Mouse (Mus musculus) hindbrain, embryonic 10.5 days (tissue): ENCODE measurements around the gene Llgl2. TPM values are rescaled to one million over a fixed set of nuclear protein-coding genes. Genes with fewer than 3 reads are reported as not detected.
A peak's percentile ranks its signal among the peaks of the same experiment; 100 is the strongest.

Source experiments
- DNase-seq: peaks from one replicate; pipeline ENCODE4 v3.0.0-alpha.2; 2017; ENCODE audit warnings: low spot score
- H3K27ac ChIP-seq: fragments of 300-500 bp; sonication (generic); 2 replicates; pipeline ENCODE4 v1.5.1; 2016; ENCODE audit warnings: mild to moderate bottlenecking, moderate library complexity
- H3K27me3 ChIP-seq: fragments of 300-500 bp; sonication (generic); 2 replicates; pipeline ENCODE4 v1.6.1; 2016; ENCODE audit warnings: mild to moderate bottlenecking; ENCODE audit not compliant: poor library complexity, insufficient read depth, severe bottlenecking
- H3K36me3 ChIP-seq: fragments of 300-500 bp; sonication (generic); 2 replicates; pipeline ENCODE4 v1.6.1; 2016; ENCODE audit warnings: mild to moderate bottlenecking, moderate library complexity
- H3K4me1 ChIP-seq: fragments of 300-500 bp; sonication (generic); replicated peaks from 2 replicates; pipeline ENCODE4 v1.6.1; 2016; ENCODE audit warnings: mild to moderate bottlenecking
- H3K4me3 ChIP-seq: fragments of 300-500 bp; sonication (generic); 2 replicates; pipeline ENCODE4 v1.5.1; 2016; ENCODE audit warnings: mild to moderate bottlenecking, moderate library complexity
- H3K9me3 ChIP-seq: fragments of 300-500 bp; sonication (generic); 2 replicates; pipeline ENCODE4 v1.6.1; 2016; ENCODE audit warnings: mild to moderate bottlenecking, moderate library complexity
- WGBS: fragments of 180-500 bp; shearing (Covaris S2); methylation state at CpG from one replicate; pipeline ENCODE4 v1.1.7; 2016; 5-methylcytosine and 5-hydroxymethylcytosine counted together
- polyA plus RNA-seq: library from polyadenylated mRNA; unstranded; fragments of >200 nt; fragmentation: Nextera tagmentation; extraction: Ambion mirVana; gene quantifications from 2 replicates; pipeline ENCODE4 v1.2.1, GENCODE M21; 2016

The Llgl2 gene
- polyA plus RNA-seq, 1 experiment from 2014 or later = 10.4 TPM

DNA sequence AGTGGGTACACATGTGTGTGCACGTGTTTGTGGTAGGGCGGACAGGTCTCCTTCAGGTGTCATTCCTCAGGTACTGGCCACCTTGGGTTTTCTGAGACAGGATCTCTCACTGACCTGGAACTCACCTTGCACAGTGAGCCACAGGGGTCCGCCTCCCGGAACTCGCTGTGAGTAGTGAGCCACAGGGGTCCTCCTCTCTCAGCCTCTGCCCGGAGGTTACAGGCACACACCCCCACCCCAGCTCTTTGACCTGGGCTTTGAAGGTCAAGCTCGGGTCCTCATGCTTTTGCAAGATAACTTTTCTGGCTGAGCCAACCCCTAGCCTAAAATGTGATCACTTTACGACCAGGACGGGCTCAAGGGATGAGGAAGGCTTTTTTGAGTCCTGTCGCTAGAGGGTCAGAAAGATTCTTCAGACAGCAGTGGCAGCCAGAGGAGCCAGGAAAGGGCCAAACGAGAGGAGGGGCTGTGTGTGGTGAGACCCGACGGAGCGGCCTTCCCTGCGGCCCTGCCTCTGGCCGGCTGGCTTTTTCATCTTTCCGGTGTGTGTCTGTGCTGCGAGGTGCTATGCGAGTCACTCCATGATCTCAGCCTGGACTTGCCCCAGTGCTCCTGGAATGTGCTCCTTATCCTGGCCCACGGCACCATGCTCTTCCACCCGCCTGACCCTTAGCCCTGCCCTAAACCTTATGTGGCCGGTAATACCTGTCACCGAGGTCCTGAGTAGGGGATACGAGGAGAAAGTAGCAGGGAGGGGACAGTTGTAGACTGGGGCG is 6.9 kb downstream of the Llgl2 start:
- Histone ChIP-seq H3K27ac (peak overlapping the region; percentile 85), H3K4me1 (peaks cover 79% of the 10 kb centered on the region), H3K4me3 (peak overlapping the region; percentile 10), H3K9me3 (no peaks in the 10 kb centered on the region), H3K27me3 (peaks cover 92% of the 10 kb centered on the region), H3K36me3 (no peaks in the 10 kb centered on the region)
- WGBS = 17% methylated on average over 25 of the region's 25 CpGs
- DNase-seq = no peak

DNA sequence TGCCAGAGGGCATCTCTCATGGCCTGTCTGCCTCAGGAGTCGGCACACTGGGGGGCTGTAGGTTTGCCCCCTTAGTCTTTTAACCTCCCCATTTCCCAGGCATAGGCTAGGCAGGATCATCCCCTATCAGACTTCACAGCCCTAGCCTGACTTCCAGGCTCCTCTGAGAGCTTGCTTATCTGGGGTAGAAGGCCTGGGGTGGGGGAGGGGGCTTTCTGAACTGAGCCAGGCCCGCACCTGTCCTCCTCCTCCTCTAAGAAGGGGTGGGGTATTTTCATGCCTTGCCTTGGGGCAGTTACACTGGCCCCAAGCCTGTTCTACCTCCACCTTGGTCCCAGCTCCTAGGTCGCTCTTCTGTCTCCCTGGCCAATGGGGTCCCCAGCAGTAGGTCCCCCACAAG is 7.7 kb downstream of the Llgl2 start:
- 38% methylated on average over 3 of the region's 3 CpGs for WGBS
- peaks cover 87% of the 10 kb centered on the region for H3K4me1 ChIP-seq
- no peaks in the 10 kb centered on the region for H3K9me3 ChIP-seq
- H3K27me3 ChIP-seq = peaks cover 92% of the 10 kb centered on the region
- peak overlapping the region; percentile 10; the same call in 1 of the 2 replicates for H3K4me3 ChIP-seq
- H3K36me3 ChIP-seq = no peaks in the 10 kb centered on the region
- DNase-seq = no peak
- peak overlapping the region; percentile 85 for H3K27ac ChIP-seq

DNA sequence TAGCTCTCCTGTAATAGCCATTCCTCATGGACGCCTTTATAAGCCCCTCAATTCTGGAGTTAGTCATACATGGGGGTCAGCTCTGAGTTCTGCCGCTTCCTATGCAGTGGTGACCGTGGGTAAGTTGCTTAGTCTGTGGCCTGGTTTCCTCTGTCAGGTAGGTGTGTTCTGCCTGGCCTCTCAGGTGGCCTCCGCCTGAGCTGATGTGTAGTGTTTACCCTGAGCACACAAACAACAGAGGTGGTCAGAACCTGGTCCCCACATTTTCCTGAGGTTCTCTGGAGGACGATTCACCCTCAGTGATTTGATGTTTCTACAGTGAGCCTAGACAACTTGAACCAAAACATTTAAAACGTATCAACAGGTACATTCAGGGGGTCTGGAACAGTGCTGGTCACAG is 8.2 kb downstream of the Llgl2 start:
- H3K9me3 ChIP-seq = no peaks in the 10 kb centered on the region
- peak overlapping the region; percentile 16 for H3K4me3 ChIP-seq
- WGBS = 61% methylated on average over 6 of the region's 6 CpGs
- DNase-seq = no peak
- H3K27me3 ChIP-seq = peaks cover 87% of the 10 kb centered on the region
- H3K4me1 ChIP-seq = peaks cover 89% of the 10 kb centered on the region
- H3K36me3 ChIP-seq = no peaks in the 10 kb centered on the region
- peak overlapping the region; percentile 85 for H3K27ac ChIP-seq

DNA sequence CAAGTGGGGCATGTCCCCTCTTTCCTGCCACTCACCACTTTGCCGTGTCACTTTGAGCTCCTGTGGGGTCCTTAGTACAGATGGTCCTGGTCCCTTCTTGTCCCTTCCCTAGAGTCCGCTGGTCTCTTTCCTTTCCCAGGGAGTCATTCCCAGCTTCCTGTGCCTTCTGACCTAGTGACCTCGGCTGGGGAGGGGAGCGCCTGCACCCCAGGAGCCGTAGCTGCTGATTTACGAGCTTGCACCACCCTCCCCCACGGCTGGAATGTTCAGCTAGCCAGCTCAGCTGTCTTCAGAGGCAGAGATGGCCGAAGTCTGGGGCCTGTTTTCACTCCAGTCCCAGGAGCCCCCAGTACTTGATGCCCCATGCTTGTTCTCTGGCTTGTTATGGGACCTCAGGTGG is 8.7 kb downstream of the Llgl2 start:
- Histone ChIP-seq H3K4me3 (peak overlapping the region; percentile 16), H3K9me3 (no peaks in the 10 kb centered on the region), H3K36me3 (no peaks in the 10 kb centered on the region), H3K4me1 (peaks cover 88% of the 10 kb centered on the region), H3K27me3 (peaks cover 83% of the 10 kb centered on the region), H3K27ac (peak overlapping the region; percentile 85)
- 4% methylated on average over 8 of the region's 8 CpGs for WGBS
- DNase-seq = peak; percentile 54

DNA sequence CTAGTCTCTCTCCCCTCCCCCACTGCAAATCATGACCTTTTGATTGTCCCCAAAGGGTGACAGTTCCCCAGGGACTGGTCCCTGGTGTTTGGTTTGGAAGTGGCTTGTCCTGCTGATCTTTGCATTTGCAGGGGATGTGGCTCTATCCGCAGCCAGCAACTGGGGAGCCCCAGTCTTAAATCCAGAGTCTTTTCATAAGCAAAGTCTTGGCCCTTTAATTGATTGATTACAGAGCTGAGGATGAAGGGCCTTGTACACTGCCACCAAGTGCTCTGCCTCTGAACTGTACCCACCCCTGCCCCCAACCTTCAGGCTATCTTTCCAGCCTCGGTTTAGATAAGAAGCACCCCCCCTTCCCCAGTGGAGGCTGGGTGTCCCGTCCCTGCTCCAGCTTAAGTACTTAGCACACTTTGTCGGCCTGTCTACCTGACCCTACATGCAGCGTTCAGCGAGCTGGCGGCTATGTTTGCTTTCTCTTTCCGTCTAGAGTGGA is 9.2 kb downstream of the Llgl2 start:
- H3K9me3 ChIP-seq = no peaks in the 10 kb centered on the region
- peak overlapping the region; percentile 20 for H3K4me3 ChIP-seq
- no peak for DNase-seq
- peaks cover 88% of the 10 kb centered on the region for H3K4me1 ChIP-seq
- peak overlapping the region; percentile 85 for H3K27ac ChIP-seq
- 21% methylated on average over 8 of the region's 8 CpGs for WGBS
- peaks cover 80% of the 10 kb centered on the region for H3K27me3 ChIP-seq
- H3K36me3 ChIP-seq = no peaks in the 10 kb centered on the region

DNA sequence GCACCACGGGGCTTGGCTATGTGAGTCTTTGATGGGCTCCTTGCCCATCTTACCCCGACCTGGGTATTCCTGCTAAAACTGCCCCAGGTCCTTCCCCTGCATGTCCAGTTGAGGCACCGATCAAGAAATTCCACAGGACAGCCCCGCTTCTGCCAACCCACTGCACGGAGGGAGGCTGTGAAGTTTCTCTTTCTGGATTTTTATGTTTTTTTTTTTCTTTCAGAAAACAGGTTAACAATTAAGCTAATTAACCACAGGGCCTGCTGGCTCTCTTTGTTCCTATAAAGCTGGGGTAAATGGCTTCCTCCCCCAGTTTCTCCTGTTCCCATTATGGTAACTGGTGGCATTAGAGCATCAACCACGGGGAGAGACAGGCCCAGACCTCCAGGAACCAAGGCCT is 10.2 kb downstream of the Llgl2 start:
- Histone ChIP-seq H3K4me1 (peaks cover 85% of the 10 kb centered on the region), H3K27me3 (peaks cover 73% of the 10 kb centered on the region), H3K27ac (peak overlapping the region; percentile 85)

DNA sequence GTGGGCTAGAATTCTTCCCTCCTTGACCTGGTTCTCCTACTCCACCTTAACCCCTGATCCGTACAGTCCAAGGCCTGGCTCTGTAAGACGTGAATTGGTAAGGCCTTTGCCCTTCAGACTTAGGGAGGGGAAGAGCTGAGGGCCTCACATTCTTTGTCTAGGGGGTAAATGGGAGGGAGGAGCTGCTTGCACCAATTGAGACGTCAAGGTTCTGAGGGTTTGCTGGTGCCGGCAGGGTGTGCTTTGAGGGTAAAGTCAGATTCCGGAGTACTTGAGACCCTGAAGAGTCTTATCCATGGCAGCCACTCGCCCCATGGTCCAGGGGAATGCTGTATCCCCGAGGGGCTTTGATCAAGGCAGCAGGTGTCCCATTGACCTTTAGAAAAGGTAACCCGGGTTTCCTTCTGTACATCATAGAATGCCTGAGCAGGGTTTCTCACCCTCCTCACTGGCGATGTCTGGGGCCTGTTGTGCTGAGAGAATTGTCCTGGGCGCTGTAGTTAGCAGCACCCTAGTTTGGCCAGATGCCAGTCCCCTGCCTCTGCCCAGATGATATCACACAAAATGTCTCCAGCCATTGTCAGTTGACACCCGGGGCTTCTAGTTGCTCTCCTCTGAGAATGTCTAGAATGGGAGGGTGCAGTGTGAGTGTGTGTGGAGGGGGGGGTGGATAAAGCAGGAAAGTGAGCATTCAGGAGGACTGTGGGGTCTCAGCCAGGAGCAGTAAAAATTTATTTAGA is 13.0 kb downstream of the Llgl2 start:
- WGBS = 41% methylated on average over 11 of the region's 11 CpGs
- no peak for DNase-seq
- Histone ChIP-seq H3K9me3 (no peaks in the 10 kb centered on the region), H3K27me3 (peaks cover 51% of the 10 kb centered on the region), H3K27ac (0 out of 2 replicates have a peak overlapping the region, but pooled peaks have one; percentile 12), H3K36me3 (no peaks in the 10 kb centered on the region), H3K4me1 (peaks cover 73% of the 10 kb centered on the region), H3K4me3 (no peak overlapping the region)

More for the DNA sequence above, 10.2 kb downstream of the Llgl2 start:
- DNase-seq = no peak
- no peak overlapping the region for H3K4me3 ChIP-seq
- H3K36me3 ChIP-seq = no peaks in the 10 kb centered on the region
- 65% methylated on average over 6 of the region's 6 CpGs for WGBS
- no peaks in the 10 kb centered on the region for H3K9me3 ChIP-seq

DNA sequence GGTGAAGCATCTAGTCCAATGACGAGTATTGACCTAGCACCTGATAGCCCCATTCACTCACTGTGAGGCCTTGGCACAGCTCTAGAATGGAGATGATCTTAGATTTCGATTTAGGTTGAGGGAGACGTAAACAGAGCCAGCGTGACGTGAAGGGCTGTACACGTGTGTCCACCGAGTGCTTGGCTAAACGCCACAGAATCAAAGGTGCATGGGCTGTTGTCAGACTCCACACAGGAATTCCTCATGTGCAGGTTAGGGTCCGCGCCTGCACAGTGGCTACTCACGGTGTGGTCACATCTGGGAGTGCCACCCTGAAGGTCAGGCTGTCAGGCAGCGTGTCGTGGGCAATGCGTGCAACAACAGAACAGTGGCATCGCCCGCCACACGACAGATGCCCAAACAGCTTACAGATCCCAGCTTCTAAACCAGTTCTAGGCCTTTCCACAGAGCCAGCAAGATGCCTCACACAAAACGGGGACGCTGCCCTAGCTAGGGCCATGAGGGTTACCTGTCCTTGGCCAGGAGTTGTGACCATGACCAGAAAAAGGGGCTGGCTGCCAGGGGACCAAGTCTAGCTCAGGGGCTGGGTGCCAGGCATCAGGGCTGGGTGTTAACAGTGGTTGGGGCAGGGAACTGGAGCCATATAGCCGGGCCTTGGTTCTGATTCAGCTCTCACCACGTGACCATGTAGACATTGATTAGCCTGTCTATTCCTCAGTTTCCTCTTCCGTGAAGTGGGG is 13.9 kb downstream of the Llgl2 start:
- no peak for DNase-seq

DNA sequence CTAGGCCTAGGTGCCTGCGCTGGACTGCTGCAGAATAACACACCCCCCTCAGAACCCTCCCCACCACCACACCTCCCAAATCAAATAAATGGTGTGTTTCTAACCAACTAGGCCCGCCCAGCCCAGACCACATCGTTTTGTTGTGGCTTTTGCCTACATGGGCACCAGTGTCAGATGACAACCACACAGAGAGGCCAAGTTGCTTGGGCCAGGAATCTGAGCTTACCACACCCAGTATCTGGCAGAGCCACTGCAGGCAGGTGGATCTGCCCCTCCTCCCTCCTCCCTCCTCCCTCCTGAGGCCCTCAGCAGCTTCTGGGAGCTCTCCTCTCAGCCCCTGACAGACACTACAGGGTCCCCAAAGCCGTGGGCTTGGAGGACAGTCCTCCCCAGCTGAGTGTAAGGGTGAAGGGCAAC is 15.1 kb downstream of the Llgl2 start:
- H3K4me1 ChIP-seq = peaks cover 72% of the 10 kb centered on the region
- H3K27ac ChIP-seq = peak overlapping the region; percentile 50; the same call in 1 of the 2 replicates
- peaks cover 36% of the 10 kb centered on the region for H3K27me3 ChIP-seq
- DNase-seq = no peak
- H3K9me3 ChIP-seq = no peaks in the 10 kb centered on the region
- WGBS = 46% methylated on average over 4 of the region's 4 CpGs
- H3K36me3 ChIP-seq = no peaks in the 10 kb centered on the region
- H3K4me3 ChIP-seq = no peak overlapping the region

More for the DNA sequence above, 13.9 kb downstream of the Llgl2 start:
- Histone ChIP-seq H3K36me3 (no peaks in the 10 kb centered on the region), H3K9me3 (no peaks in the 10 kb centered on the region), H3K4me3 (no peak overlapping the region), H3K27ac (peak overlapping the region; percentile 12; the same call in 1 of the 2 replicates), H3K4me1 (peaks cover 73% of the 10 kb centered on the region), H3K27me3 (peaks cover 41% of the 10 kb centered on the region)
- WGBS = 95% methylated on average over 22 of the region's 22 CpGs

DNA sequence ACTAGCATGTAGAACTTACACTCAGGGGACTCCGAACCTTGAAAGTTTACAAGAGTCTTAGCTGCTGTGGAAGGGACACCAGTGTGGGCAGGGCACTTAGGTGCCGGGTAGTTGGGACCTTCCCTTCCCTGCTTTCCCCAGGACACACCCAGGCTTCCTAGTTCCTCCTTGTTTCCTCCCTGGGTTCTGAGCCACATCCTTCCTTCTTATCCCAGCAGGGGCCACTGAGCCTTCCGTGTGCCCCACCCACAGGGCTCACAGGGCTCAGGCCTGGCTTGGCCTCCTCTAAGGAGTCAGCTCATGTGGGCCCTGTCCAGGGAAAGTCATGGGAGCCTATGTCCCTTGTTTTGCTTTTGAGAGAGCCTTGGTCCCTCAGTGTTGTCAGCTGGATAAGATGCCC is 15.9 kb downstream of the Llgl2 start:
- Histone ChIP-seq H3K9me3 (no peaks in the 10 kb centered on the region), H3K4me3 (no peak overlapping the region), H3K27ac (peak overlapping the region; percentile 68), H3K4me1 (peaks cover 73% of the 10 kb centered on the region), H3K36me3 (no peaks in the 10 kb centered on the region), H3K27me3 (peaks cover 28% of the 10 kb centered on the region)
- WGBS = 68% methylated on average over 3 of the region's 3 CpGs
- no peak for DNase-seq

DNA sequence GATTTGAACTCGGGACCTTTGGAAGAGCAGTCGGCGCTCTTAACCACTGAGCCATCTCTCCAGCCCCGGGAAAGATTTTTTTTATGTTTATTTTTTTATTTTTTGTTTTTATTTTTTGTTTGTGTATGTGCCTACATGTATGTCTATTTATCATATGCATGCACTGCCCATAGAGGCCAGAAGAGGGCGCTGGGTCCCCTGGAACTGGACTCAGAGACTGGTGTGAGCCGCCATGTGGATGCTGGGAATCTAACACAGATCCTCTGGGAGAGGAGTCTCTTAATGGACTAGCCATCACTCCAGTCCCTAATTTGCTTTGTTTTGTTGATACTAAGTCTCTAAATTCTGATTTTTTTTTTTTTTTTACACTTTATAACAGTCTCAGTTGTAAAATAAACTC is 17.2 kb downstream of the Llgl2 start:
- Histone ChIP-seq H3K4me3 (no peak overlapping the region), H3K9me3 (peaks cover 5% of the 10 kb centered on the region; the same call in 1 of the 2 replicates), H3K27me3 (peaks cover 16% of the 10 kb centered on the region), H3K36me3 (peaks cover 11% of the 10 kb centered on the region), H3K4me1 (peaks cover 62% of the 10 kb centered on the region), H3K27ac (no peak overlapping the region)
- no peak for DNase-seq
- 85% methylated on average over 6 of the region's 6 CpGs for WGBS

DNA sequence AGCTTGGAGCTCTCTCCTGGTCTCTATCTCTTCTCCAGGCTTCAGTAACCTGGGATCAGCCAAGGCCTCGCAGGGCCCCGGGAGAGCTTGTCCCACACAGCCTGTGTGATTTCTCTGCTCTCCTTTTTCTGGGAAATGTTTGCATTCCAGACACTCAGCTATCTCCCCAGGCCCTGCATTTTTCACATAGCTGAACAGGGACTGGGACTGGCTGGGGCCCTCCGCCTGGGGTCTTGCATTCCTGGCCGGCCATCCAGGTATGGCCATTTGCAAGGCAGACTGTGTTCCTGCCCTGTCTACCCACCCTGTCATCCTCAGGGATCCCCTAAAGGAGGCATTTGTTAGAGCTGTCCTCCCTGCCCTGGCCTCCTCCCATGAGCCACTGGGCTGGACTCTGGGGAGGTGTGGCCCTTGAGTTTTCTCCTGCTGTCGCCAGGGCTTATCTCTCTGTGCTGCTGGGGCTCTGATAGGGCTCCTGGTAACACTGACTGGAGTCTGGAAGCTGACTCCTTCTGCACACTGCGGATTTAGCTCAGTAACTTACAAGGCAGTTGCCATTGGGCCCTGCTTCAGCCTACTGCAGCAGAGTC is 18.2 kb downstream of the Llgl2 start:
- Histone ChIP-seq H3K4me1 (peaks cover 52% of the 10 kb centered on the region), H3K4me3 (peak overlapping the region; percentile 1; the same call in 1 of the 2 replicates), H3K36me3 (peaks cover 21% of the 10 kb centered on the region), H3K27ac (peak overlapping the region; percentile 79), H3K27me3 (peaks cover 11% of the 10 kb centered on the region), H3K9me3 (peaks cover 5% of the 10 kb centered on the region; the same call in 1 of the 2 replicates)
- WGBS = 20% methylated on average over 6 of the region's 6 CpGs
- DNase-seq = peak; percentile 46
